Mouse (Mus musculus) left cerebral cortex, postnatal 10 days (tissue): ENCODE measurements at regions not wholly inside any gene's neighbourhood (a gene's known extent, or its start where the extent isn't known, plus 50 kb on each side); places are given as distances from the start of the nearest gene placed in this dataset.
A peak's percentile ranks its signal among the peaks of the same experiment; 100 is the strongest.
"Not testable (repeated sequence)": the region's sequence is repeated elsewhere in the genome, so short reads cannot be mapped to it uniquely, and the experiment has no call there.

ENCODE experiments used
- DNase-seq, 2 experiments: peaks; one replicate each; pipeline ENCODE4 v3.0.0; 2021 to 2022; ENCODE audit warnings: low spot score in 2 of 2, mixed read lengths in 1 of 2; ENCODE audit errors: extremely low spot score in 1 of 2
- intact Hi-C: fragments of 180-260 bp; cut with DNase I; formaldehyde crosslinking; loops from one replicate; pipeline ENCODE4 v1.15.1; 2025

- no peak for DNase-seq
- intact Hi-C loops, result no loop called here
Measured at GRCm38 (mm10) chr8:26756452-26756851, 220.7 kb upstream of the Zfp703 start.

- intact Hi-C loops, result no loop called here
- no peak for DNase-seq
Measured at GRCm38 (mm10) chr8:26760726-26761125, 216.4 kb upstream of the Zfp703 start.

- DNase-seq, result no peak
- intact Hi-C loops, result no loop called here
Measured at GRCm38 (mm10) chr8:26762942-26763778, 214.0 kb upstream of the Zfp703 start.

- no peak for DNase-seq
- intact Hi-C loops, result no loop called here
Measured at GRCm38 (mm10) chr8:26768474-26769229, 208.5 kb upstream of the Zfp703 start.

- intact Hi-C loops, result no loop called here
- DNase-seq, result no peak
Measured at GRCm38 (mm10) chr8:26770424-26770886, 206.7 kb upstream of the Zfp703 start.

- no peak for DNase-seq
Measured at GRCm38 (mm10) chr8:26778917-26779537, 198.1 kb upstream of the Zfp703 start.

GRCm38 (mm10) chr8:26780515-26780914 lies 196.6 kb upstream of the Zfp703 start:
- peak; percentile 27 to 76 for DNase-seq
- intact Hi-C loops, result no loop called here

More at GRCm38 (mm10) chr8:26778917-26779537, 198.1 kb upstream of the Zfp703 start:
- intact Hi-C loops, result no loop called here

- intact Hi-C loops, result not testable (repeated sequence)
Measured at GRCm38 (mm10) chr8:26782936-26783335, 194.2 kb upstream of the Zfp703 start.

GRCm38 (mm10) chr8:26784381-26784780 lies 192.7 kb upstream of the Zfp703 start:
- intact Hi-C loops, result no loop called here

More at GRCm38 (mm10) chr8:26782936-26783335, 194.2 kb upstream of the Zfp703 start:
- not testable (repeated sequence) for DNase-seq

GRCm38 (mm10) chr8:26791795-26792194 lies 185.3 kb upstream of the Zfp703 start:
- intact Hi-C loops, result no loop called here
- no peak for DNase-seq

More at GRCm38 (mm10) chr8:26784381-26784780, 192.7 kb upstream of the Zfp703 start:
- no peak for DNase-seq

- no peak for DNase-seq
- intact Hi-C loops, result no loop called here
Measured at GRCm38 (mm10) chr8:26793606-26794292, 183.4 kb upstream of the Zfp703 start.

- intact Hi-C loops, result no loop called here
- no peak for DNase-seq
Measured at GRCm38 (mm10) chr8:26794411-26794810, 182.7 kb upstream of the Zfp703 start.

- intact Hi-C loops, result no loop called here
- DNase-seq, result no peak
Measured at GRCm38 (mm10) chr8:26795616-26796015, 181.5 kb upstream of the Zfp703 start.

- DNase-seq, result no peak
- intact Hi-C loops, result no loop called here
Measured at GRCm38 (mm10) chr8:26799814-26800213, 177.3 kb upstream of the Zfp703 start.

- intact Hi-C loops, result no loop called here
- DNase-seq, result no peak
Measured at GRCm38 (mm10) chr8:26804089-26804488, 173.0 kb upstream of the Zfp703 start.

- intact Hi-C loops, result loop anchor here (5.0 kb wide), 1 partner anchor 172 kb away; the partner anchor contains the start of gene Zfp703
- DNase-seq, result no peak
Measured at GRCm38 (mm10) chr8:26804901-26805341, 172.2 kb upstream of the Zfp703 start.

GRCm38 (mm10) chr8:26805371-26805821 lies 171.7 kb upstream of the Zfp703 start:
- intact Hi-C loops, result loop anchor here (5.0 kb wide), 1 partner anchor 172 kb away; the partner anchor contains the start of gene Zfp703
- DNase-seq, result no peak

GRCm38 (mm10) chr8:26808111-26808651 lies 168.9 kb upstream of the Zfp703 start:
- intact Hi-C loops, result loop anchor here (5.0 kb wide), 1 partner anchor 169 kb away; the partner anchor contains the start of gene Zfp703
- no peak for DNase-seq
